Mouse (Mus musculus) myocyte (in vitro differentiated cells): ENCODE measurements at regions not wholly inside any gene's neighbourhood (a gene's known extent, or its start where the extent isn't known, plus 50 kb on each side); places are given as distances from the start of the nearest gene placed in this dataset.

Source experiments
- CEBPB ChIP-seq: IDR thresholded peaks from 2 replicates; pipeline ENCODE4 v1.6.1; 2011; ENCODE audit warnings: mild to moderate bottlenecking, moderate library complexity; ENCODE audit not compliant: poor library complexity, insufficient read depth, severe bottlenecking
- E2F4 ChIP-seq: IDR thresholded peaks from one replicate; pipeline ENCODE4 v1.6.1; 2011; ENCODE audit warnings: mild to moderate bottlenecking, control low read depth, moderate library complexity; ENCODE audit not compliant: insufficient read depth
- MAX ChIP-seq: IDR thresholded peaks from one replicate; pipeline ENCODE4 v1.6.1; 2011; ENCODE audit warnings: low read depth, mild to moderate bottlenecking, control low read depth
- MYOD1 ChIP-seq, 3 experiments: IDR thresholded peaks; one replicate each; pipeline ENCODE4 v1.6.1; 2011; ENCODE audit warnings: control low read depth in 2 of 3, low read depth in 2 of 3, mild to moderate bottlenecking in 2 of 3, moderate library complexity in 1 of 3; ENCODE audit not compliant: insufficient read length in 2 of 3, control insufficient read depth in 1 of 3
- MYOG ChIP-seq, 3 experiments: IDR thresholded peaks; one replicate each; pipeline ENCODE4 v1.6.1; 2011; ENCODE audit warnings: control low read depth in 2 of 3, low read depth in 2 of 3, mild to moderate bottlenecking in 2 of 3; ENCODE audit not compliant: insufficient read length in 2 of 3, control insufficient read depth in 1 of 3, insufficient read depth in 1 of 3
- POLR2A ChIP-seq: IDR thresholded peaks from one replicate; pipeline ENCODE4 v1.6.1; 2011; ENCODE audit warnings: low read depth, mild to moderate bottlenecking, control low read depth, moderate library complexity; ENCODE audit not compliant: insufficient read length
- TCF3 ChIP-seq: IDR thresholded peaks from one replicate; pipeline ENCODE4 v1.6.1; 2011; ENCODE audit warnings: low read depth, control low read depth; ENCODE audit not compliant: insufficient read length

DNA sequence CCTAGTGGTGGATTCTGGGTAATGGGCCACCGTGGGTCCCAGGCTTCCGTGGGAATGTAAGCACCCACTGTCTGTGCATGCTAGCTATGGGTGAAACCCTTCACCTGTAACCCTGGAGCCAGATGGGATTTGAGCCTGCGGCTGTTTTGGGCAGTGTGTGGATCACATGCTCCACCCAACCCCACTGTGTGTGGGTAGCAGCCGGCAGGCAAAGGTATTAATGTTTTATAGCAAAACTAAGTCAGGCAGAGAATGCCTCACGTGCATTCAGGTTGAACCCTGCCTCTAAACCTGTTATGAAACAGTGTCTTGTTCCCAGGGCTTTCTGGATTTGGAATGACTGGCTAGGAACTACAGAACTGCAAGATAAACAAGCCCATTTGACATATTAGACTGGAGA lies 66.0 kb downstream of the Gadd45g start:
- TF ChIP-seq MYOD1 (IDR thresholded peaks at IDR 0.05; ENCODE audit: control insufficient read depth in 1 of 3, insufficient read length in 2 of 3, low read depth in 2 of 3) (no peak), TCF3 (no peak), POLR2A (no peak), CEBPB (no peak), MAX (no peak), E2F4 (no peak), MYOG (IDR thresholded peaks at IDR 0.05; ENCODE audit: control insufficient read depth in 1 of 3, insufficient read depth in 1 of 3, insufficient read length in 2 of 3, low read depth in 2 of 3) (no peak)
